Mouse (Mus musculus) left cerebral cortex, postnatal 25 days (tissue): Measurements from ENCODE around the gene Fam205a3. TPM values are rescaled to one million over a fixed set of nuclear protein-coding genes. Genes with fewer than 3 reads are reported as not detected.
"Not testable (repeated sequence)": the region's sequence is repeated elsewhere in the genome, so short reads cannot be mapped to it uniquely, and the experiment has no call there.

ENCODE experiments used
- DNase-seq, 2 experiments: peaks; one replicate each; pipeline ENCODE4 v3.0.0; 2022; ENCODE audit warnings: low spot score in 2 of 2, mixed read lengths in 1 of 2
- intact Hi-C: fragments of 180-260 bp; cut with DNase I; formaldehyde crosslinking; loops from one replicate; pipeline ENCODE4 v1.15.1; 2025
- total RNA-seq, 2 experiments: library from RNA; stranded (reverse); gene quantifications; 2 replicates each; pipeline ENCODE4 v1.2.3; 2021

Fam205a3 gene
- total RNA-seq = not detected

DNA sequence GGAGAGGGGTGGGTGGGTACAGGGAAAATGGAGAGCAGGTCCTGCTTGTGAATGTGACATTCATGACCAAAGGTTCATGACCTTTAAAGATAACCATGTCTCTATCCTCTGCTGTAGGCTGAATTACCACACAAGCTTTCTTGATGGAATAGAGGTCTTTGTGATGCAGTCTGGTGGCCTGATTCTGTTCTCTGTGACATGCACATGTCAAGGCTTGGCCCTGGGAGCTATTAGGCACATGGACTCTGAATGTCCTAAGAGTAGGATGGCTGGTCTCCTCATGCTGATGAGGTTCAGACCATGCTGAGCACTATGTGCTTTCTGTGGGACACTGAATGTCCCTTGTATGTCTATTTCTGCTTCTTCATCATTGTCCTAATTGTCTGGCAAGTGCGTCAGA, at the start of gene Fam205a3:
Gene Fam205a3, plus strand, starts transcription at position 301 of the 400 bp plus-strand sequence.
- intact Hi-C loops, DNase-seq: not testable (repeated sequence)

DNA sequence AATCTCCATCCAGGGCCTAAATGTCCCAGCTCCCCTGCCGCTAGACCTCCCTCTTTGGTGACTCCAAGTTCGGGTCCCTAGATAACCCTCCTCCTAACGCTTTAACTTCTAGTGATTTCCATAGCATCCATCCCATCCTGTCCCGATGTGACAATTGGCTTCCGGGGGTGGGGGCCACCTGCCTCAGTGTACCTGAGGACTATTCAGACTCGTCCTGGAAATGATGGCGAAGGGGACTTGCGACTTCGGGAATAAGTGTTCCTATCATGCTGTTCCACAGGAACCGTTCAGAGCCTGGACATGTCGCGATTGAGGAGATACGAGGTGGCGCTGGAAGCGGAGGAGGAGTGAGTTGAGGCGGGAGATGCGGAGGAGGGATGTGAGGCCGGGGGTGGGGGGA, 24.2 kb upstream of the Fam205a3 start, which contains the start of gene Gm21953:
Gene Gm21953, plus strand, starts transcription at position 301 of the 400 bp plus-strand sequence.
- intact Hi-C loops, DNase-seq: not testable (repeated sequence)

Other genes starting within 250 kb of the Fam205a3 start
- gene Gm3893, start 227.1 kb upstream of the Fam205a3 start, total RNA-seq = not detected
- gene Gm13304, start 203.5 kb upstream of the Fam205a3 start, total RNA-seq = 10 to 100 TPM; 22.3 to 26.4 TPM
- gene Gm13306, start 164.9 kb upstream of the Fam205a3 start, total RNA-seq = 10 to 100 TPM; 34.1 to 60.6 TPM
- gene Gm13305, start 149.7 kb upstream of the Fam205a3 start, total RNA-seq = 1 to 10 TPM in 1 of 2 experiments, not detected in 1; 1.5 TPM
- 10 to 100 TPM in 1 of 2 experiments, 1 to 10 TPM in 1; 7.7 to 10.5 TPM for gene Gm10600, start 77.7 kb upstream of the Fam205a3 start, total RNA-seq
- gene Ccl21b, start 62.6 kb upstream of the Fam205a3 start, total RNA-seq = not detected
- not detected for gene Gm21953, start 24.1 kb upstream of the Fam205a3 start, total RNA-seq
- gene Gm21586, start 121.0 kb downstream of the Fam205a3 start, total RNA-seq = not detected
- 1 to 10 TPM; 7.2 to 7.8 TPM for gene Gm2163, start 148.4 kb downstream of the Fam205a3 start, total RNA-seq
- not detected for gene Fam205a2, start 209.8 kb downstream of the Fam205a3 start, total RNA-seq